In genomic region chr16:23976196-23976595, GRCm38 (mm10) we compare ENCODE assay signal across 32 mouse cellular contexts. TPM values are rescaled to one million over a fixed set of nuclear protein-coding genes. Genes with fewer than 3 reads are reported as not detected.
"Had no signal": no experiment of that assay in that cellular context is flagged by ENCODE, and none has a peak within 500 bp of the region (broad histone marks: within the 10 kb centered on the region; RNA-seq: fewer than 3 reads in every experiment).

No protein-coding gene starts in this region.

- H3K9ac ChIP-seq: limb, embryonic 13.5 days; liver, embryonic 14.5 days; liver, postnatal 0 days; lung, embryonic 14.5 days; midbrain, embryonic 12.5 days; midbrain, embryonic 15.5 days; neural tube, embryonic 13.5 days had no signal

- H3K36me3 ChIP-seq: limb, embryonic 10.5 days; midbrain, embryonic 12.5 days; midbrain, embryonic 15.5 days; neural tube, embryonic 13.5 days had no signal

- H3K27ac ChIP-seq: kidney, postnatal 0 days; layer of hippocampus, adult 2 months; limb, embryonic 10.5 days; limb, embryonic 13.5 days; liver, embryonic 14.5 days; midbrain, embryonic 12.5 days; midbrain, embryonic 15.5 days; neural tube, embryonic 13.5 days had no signal

- H3K4me3 ChIP-seq: layer of hippocampus, adult 2 months; limb, embryonic 10.5 days; limb, embryonic 13.5 days; midbrain, embryonic 12.5 days; midbrain, embryonic 15.5 days; myocyte; neural tube, embryonic 13.5 days had no signal

- DNase-seq: kidney, adult 2 months; kidney, postnatal 25 days; layer of hippocampus, adult 9-11 months; liver; liver, postnatal 0 days; lung, embryonic 14.5 days; lung, postnatal 4 days; retina, postnatal 1 day; right cerebral cortex, postnatal 25 days; spleen, adult 18-20 months; thymus, adult 18-20 months; thymus, postnatal 4 days had no signal

- H3K9me3 ChIP-seq: limb, embryonic 10.5 days; limb, embryonic 13.5 days; midbrain, embryonic 12.5 days; midbrain, embryonic 15.5 days; neural tube, embryonic 13.5 days had no signal

- ATAC-seq: intestine, postnatal 0 days; liver, postnatal 0 days; lung, postnatal 0 days; midbrain, embryonic 15.5 days had no signal

- H3K4me2 ChIP-seq: limb, embryonic 13.5 days; lung, embryonic 14.5 days; midbrain, embryonic 12.5 days; midbrain, embryonic 15.5 days; neural tube, embryonic 13.5 days had no signal

RNA-seq across cellular contexts. Expression of gene Gm37419, which starts 12.1 kb away (rescaled TPM):
- total RNA-seq: layer of hippocampus, adult 2 months; layer of hippocampus, postnatal 25 days; left cerebral cortex, adult 18-20 months; left cerebral cortex, postnatal 25 days; megakaryocyte progenitor cell, adult 5-6 weeks; neutrophil, adult 5-6 weeks had no signal
- polyA plus RNA-seq: intestine, postnatal 0 days; kidney, adult 2 months; kidney, embryonic 14.5 days; kidney, postnatal 0 days; large intestine, adult 2 months; limb, embryonic 10.5 days; limb, embryonic 13.5 days; liver, embryonic 14.5 days; liver, postnatal 0 days; lung, embryonic 14.5 days; lung, postnatal 0 days; midbrain, embryonic 12.5 days; midbrain, embryonic 15.5 days; myocyte; neural tube, embryonic 13.5 days; stomach, embryonic 16.5 days; testis, adult 2 months had no signal

RNA-seq across cellular contexts. Expression of gene Rtp2, which starts 44.0 kb away (rescaled TPM):
- total RNA-seq: left cerebral cortex, postnatal 25 days; megakaryocyte progenitor cell, adult 5-6 weeks; neutrophil, adult 5-6 weeks had no signal
- polyA plus RNA-seq: intestine, postnatal 0 days; kidney, adult 2 months; kidney, embryonic 14.5 days; kidney, postnatal 0 days; large intestine, adult 2 months; limb, embryonic 10.5 days; limb, embryonic 13.5 days; liver, embryonic 14.5 days; liver, postnatal 0 days; lung, embryonic 14.5 days; lung, postnatal 0 days; midbrain, embryonic 12.5 days; neural tube, embryonic 13.5 days; stomach, embryonic 16.5 days had no signal
